Mouse (Mus musculus) frontal cortex, postnatal 25 days (tissue): ENCODE results near the gene Mettl16.
A peak's percentile ranks its signal among the peaks of the same experiment; 100 is the strongest.

Experiments
- DNase-seq, 2 experiments: peaks; one replicate each; pipeline ENCODE4 v3.0.0; 2022; ENCODE audit warnings: low spot score in 2 of 2

Mettl16 gene

GRCm38 (mm10) chr11:74831191-74831605, 60.6 kb downstream of the Mettl16 start:
- peak in 1 of 2 experiments; percentile 44 for DNase-seq

- DNase-seq, result peak; percentile 93 to 97
Observed at GRCm38 (mm10) chr11:74831606-74832451, 61.2 kb downstream of the Mettl16 start.

- peak in 1 of 2 experiments; percentile 31 for DNase-seq
Observed at GRCm38 (mm10) chr11:74832503-74833143, 62.0 kb downstream of the Mettl16 start.

- no peak for DNase-seq
Observed at GRCm38 (mm10) chr11:74833536-74834358, 63.1 kb downstream of the Mettl16 start.

- no peak for DNase-seq
Observed at GRCm38 (mm10) chr11:74834359-74834638, 63.7 kb downstream of the Mettl16 start.

- DNase-seq, result no peak
Observed at GRCm38 (mm10) chr11:74834650-74835277, 64.1 kb downstream of the Mettl16 start.

- DNase-seq, result no peak
Observed at GRCm38 (mm10) chr11:74835593-74836224, 65.1 kb downstream of the Mettl16 start.

GRCm38 (mm10) chr11:74836225-74837055, 65.8 kb downstream of the Mettl16 start:
- DNase-seq, result no peak

GRCm38 (mm10) chr11:74837056-74837693, 66.5 kb downstream of the Mettl16 start:
- no peak for DNase-seq

- DNase-seq, result peak; percentile 72 to 76
Observed at GRCm38 (mm10) chr11:74837694-74838431, 67.2 kb downstream of the Mettl16 start.

GRCm38 (mm10) chr11:74838441-74838840, 67.8 kb downstream of the Mettl16 start:
- DNase-seq, result peak; percentile 69 to 83

GRCm38 (mm10) chr11:74838971-74839370, 68.3 kb downstream of the Mettl16 start:
- peak in 1 of 2 experiments; percentile 39 for DNase-seq

GRCm38 (mm10) chr11:74839860-74840715, 69.5 kb downstream of the Mettl16 start:
- no peak for DNase-seq

- DNase-seq, result no peak
Observed at GRCm38 (mm10) chr11:74840739-74841138, 70.1 kb downstream of the Mettl16 start.

GRCm38 (mm10) chr11:74841366-74841765, 70.7 kb downstream of the Mettl16 start:
- no peak for DNase-seq

GRCm38 (mm10) chr11:74842045-74842444, 71.4 kb downstream of the Mettl16 start:
- no peak for DNase-seq

- no peak for DNase-seq
Observed at GRCm38 (mm10) chr11:74842656-74843434, 72.2 kb downstream of the Mettl16 start.

- DNase-seq, result no peak
Observed at GRCm38 (mm10) chr11:74843435-74843714, 72.7 kb downstream of the Mettl16 start.
